Mouse (Mus musculus) Patski (cell line): ENCODE results near the gene Uhrf1bp1l. TPM values are rescaled to one million over a fixed set of nuclear protein-coding genes. Genes with fewer than 3 reads are reported as not detected.

Source experiments
- ATAC-seq: fragments of 100-300 bp; one replicate; pipeline ENCODE4 v1.8.0; 2021
- CTCF ChIA-PET: fragments of 350-600 bp; sonication (Branson Sonifier 250); formaldehyde crosslinking; loops from one replicate; lab custom pipeline; 2022; ENCODE audit warnings: inconsistent platforms; lab: Charles Lee
- POLR2A ChIA-PET: fragments of 350-600 bp; sonication (Branson Sonifier 250); formaldehyde crosslinking; loops from one replicate; lab custom pipeline; 2022; ENCODE audit warnings: antibody characterized with exemption, inconsistent platforms; lab: Charles Lee
- DNase-seq: peaks from one replicate; pipeline ENCODE4 v3.0.0-alpha.2; 2011; ENCODE audit warnings: low read depth, low spot score
- H3K27me3 ChIP-seq: fragments of 371-371 bp; one replicate; pipeline ENCODE4 v1.5.1; 2021
- CTCF ChIP-seq: fragments of 100-300 bp; IDR thresholded peaks from one replicate; pipeline ENCODE4 v1.5.1; 2021
- in situ Hi-C: fragments of 300-500 bp; cut with MboI; formaldehyde crosslinking; loops from 3 replicates; pipeline ENCODE4 v1.11.1; 2018; ENCODE audit warnings: low pct_unique_long_range_greater_than_20kb, mixed read lengths
- polyA plus RNA-seq: library from polyadenylated mRNA; unstranded; gene quantifications from one replicate; pipeline ENCODE4 v1.2.3, GENCODE M21; 2021

Gene Uhrf1bp1l
- polyA plus RNA-seq, 1 experiment from 2014 or later: 62.8 TPM

DNA sequence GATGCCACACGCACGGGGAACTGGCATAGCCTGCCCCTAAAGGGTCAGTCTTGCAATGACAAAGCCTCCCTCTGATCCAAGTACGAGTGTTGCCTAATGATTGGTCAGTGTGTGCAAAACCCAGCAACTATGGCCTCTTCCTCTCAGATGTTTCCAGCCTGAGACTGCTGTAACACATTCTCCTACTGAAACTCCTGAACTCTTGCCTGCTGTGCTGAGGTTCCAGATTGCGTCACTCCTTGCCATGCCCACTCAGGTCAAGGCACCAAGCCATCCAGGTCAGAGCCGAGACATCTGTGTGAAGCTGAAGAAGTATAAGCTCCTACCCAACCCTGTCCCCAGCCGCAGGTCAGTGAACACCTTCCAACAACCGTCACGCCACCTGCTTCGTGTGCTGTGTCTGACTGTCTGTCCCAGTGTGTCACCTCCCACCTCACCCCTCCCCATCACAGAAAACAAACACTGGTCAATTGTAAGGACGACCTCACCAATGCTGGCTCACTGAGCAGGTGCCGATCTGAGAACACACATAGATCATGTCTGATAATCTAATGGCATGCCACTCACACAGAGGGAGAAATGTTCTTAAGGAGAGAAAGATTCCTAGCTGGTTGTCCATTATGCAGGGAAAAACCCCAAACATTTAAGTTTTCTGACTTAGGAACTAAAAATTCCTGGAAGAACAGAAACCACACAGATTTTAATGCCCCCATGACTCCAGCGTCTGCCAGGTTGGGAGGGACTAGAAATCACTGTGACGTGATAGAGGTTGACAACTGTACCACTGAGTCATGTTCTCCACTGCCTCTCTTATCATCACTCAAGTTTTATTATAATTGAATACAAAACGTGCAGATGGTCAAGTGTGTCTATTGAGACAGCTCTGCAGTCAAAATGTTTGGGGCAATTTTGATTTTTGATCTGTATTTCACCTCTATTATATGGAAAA, 22.3 kb upstream of the Uhrf1bp1l start:
- DNase-seq: no peak
- ATAC-seq: no peak
- TF ChIP-seq CTCF: no peak
- no peaks in the 10 kb centered on the region for H3K27me3 ChIP-seq
- ChIA-PET POLR2A (no interaction called here), CTCF (no interaction called here)
- in situ Hi-C loops: no loop called here

DNA sequence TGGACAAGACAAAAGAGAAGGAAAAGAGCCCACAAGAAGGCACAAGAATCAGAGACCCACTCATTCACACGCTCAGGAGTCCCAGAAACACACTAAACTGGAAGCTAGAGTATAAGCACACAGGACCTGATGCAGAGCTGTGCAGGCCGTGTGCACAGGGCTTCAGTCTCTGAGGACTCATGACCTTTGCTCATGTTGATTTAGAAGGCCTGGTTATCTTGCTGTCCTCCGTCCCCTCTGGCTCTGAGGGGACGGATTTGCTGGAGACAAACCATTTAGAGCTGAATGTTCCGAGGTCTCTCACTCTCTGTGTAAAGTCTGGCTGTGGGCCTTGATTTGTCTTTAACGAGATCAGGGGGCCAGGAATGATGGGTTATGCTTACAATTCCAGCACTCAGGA, 14.4 kb upstream of the Uhrf1bp1l start:
- ChIA-PET CTCF (interaction anchor here (0.6 to 2.0 kb wide), 2 partner anchors 10 to 19 kb away, joined by 3 to 5 read pairs; no protein-coding TSS in a partner anchor), POLR2A (no interaction called here)
- in situ Hi-C loops: loop anchor here (25.0 kb wide), 1 partner anchor 307 kb away; no protein-coding TSS in a partner anchor
- no peaks in the 10 kb centered on the region for H3K27me3 ChIP-seq
- DNase-seq (no peak), ATAC-seq (no peak)
- no peak for TF ChIP-seq CTCF

DNA sequence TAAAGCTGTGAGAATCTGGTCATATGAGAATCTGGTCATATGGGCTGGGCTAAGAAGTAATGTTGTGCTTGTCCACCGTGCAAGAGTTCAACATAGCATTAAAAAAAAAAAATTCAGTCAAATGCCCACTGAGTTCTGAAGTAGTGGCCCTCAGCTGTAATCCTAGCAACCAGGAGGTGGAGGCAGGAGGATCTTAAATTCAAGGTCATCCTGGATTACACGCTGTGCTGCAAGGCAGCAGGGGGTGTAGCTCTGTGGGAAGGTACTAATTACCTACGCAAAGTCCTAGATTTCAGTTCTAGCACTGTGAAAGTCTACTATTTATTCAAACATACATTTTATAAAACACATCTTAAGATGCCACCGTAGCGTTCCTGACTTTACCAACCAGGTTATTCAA, 13.4 kb upstream of the Uhrf1bp1l start:
- DNase-seq (no peak), ATAC-seq (no peak)
- in situ Hi-C loops: loop anchor here (25.0 kb wide), 1 partner anchor 306 kb away; no protein-coding TSS in a partner anchor
- TF ChIP-seq CTCF: peak; percentile 6
- CTCF ChIA-PET: interaction anchor here (1.3 kb wide), 1 partner anchor 9 kb away, joined by 4 read pairs; no protein-coding TSS in a partner anchor
- H3K27me3 ChIP-seq: no peaks in the 10 kb centered on the region
- POLR2A ChIA-PET: no interaction called here

DNA sequence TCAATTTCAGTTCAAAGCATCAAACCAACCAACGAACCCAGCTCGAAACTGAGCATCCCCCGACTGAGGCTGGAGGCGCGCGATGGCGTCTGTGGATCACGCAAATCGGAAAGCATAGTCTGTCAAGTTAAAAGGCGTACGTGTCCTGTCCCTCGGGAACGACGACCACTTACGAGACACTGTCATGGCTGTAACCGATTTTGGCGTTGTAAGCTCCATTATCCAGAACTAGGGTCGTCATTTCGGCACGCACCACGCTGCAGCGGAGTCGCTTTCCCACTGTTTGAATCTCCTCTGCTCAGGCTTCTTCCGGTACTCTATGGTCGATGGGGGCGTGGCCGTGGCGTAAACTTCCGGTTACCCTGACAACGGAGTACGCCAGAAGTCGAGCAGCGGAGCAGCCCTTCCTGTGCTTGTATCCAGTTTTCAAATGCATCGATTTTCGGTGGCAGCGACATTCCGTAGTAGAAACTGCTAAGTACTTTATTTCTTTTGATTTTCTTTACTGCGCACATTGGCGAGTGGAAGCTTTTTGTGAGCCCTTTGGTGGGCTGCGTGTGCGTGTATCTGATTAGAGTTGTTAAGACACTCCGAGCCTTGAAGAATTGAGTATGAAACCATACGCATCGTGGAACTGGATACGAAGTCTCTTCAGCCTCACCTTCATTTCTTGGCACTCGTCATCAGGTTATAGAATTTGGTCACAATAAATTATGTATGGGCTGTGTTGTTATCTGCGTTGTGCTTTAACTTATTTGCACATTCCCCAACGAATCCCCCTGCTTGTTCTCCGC, 12.6 kb upstream of the Uhrf1bp1l start, which contains the start of gene Actr6:
Actr6 (minus strand) TSS at position 295 of the 794 bp plus-strand sequence.
- TF ChIP-seq CTCF: no peak
- ATAC-seq (peak; percentile 98), DNase-seq (no peak)
- POLR2A ChIA-PET: interaction anchor here (0.7 to 1.0 kb wide), 2 partner anchors 12 to 43 kb away, joined by 3 read pairs; partner anchors contain the start of gene Uhrf1bp1l
- CTCF ChIA-PET: interaction anchor here (1.3 kb wide), 1 partner anchor 9 kb away, joined by 4 read pairs; no protein-coding TSS in a partner anchor
- in situ Hi-C loops: loop anchor here (25.0 kb wide), 1 partner anchor 305 kb away; no protein-coding TSS in a partner anchor
- no peaks in the 10 kb centered on the region for H3K27me3 ChIP-seq

DNA sequence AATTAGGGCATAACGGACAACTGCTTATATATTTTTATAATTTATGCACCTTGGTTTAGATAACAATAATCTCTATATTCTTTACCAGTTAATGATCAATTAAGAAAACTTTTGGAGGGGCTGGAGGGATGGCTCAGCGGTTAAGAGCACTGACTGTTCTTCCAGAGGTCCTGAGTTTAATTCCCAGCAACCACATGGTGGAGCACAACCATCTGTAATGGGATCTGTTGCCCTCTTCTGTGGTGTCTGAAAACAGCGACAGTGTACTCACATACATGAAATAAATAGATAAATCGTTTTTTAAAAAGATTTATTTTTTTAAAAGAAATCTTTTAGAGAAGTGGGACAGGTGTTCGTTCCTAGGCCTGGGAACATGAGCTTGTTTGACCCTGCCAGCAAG, 7.7 kb upstream of the Uhrf1bp1l start:
- POLR2A ChIA-PET: no interaction called here
- CTCF ChIA-PET: interaction anchor here (1.0 kb wide), 1 partner anchor 86 kb away, joined by 3 read pairs; no protein-coding TSS in a partner anchor
- DNase-seq: no peak
- peaks cover 3% of the 10 kb centered on the region for H3K27me3 ChIP-seq
- no peak for ATAC-seq
- in situ Hi-C loops: loop anchor here (25.0 kb wide), 1 partner anchor 300 kb away; no protein-coding TSS in a partner anchor
- peak; percentile 40 for TF ChIP-seq CTCF

DNA sequence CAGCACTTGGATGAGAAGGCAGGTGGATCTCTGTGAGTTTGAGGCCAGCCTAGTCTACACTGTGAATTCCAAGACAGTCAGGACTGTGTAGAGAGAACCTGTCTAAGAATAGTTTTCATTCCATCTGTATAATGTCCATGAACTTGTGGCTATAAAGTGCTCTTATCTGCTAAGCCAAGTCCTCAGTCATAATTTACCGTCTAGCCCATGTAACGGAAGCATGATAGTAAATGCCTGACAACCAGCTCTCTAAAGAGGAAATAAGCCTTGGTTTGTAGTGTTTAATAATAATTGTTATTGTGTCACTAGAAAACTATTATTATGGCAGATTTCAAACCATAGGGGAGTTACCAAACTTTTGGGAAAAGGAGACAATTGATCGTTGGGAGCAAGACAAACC, 6.9 kb upstream of the Uhrf1bp1l start:
- TF ChIP-seq CTCF: no peak
- peaks cover 3% of the 10 kb centered on the region for H3K27me3 ChIP-seq
- ChIA-PET CTCF (interaction anchor here (1.0 kb wide), 1 partner anchor 85 kb away, joined by 3 read pairs; no protein-coding TSS in a partner anchor), POLR2A (interaction anchor here (1.7 kb wide), 1 partner anchor 13 kb away, joined by 3 read pairs; no protein-coding TSS in a partner anchor)
- ATAC-seq: no peak
- in situ Hi-C loops: loop anchor here (25.0 kb wide), 1 partner anchor 299 kb away; no protein-coding TSS in a partner anchor
- no peak for DNase-seq

DNA sequence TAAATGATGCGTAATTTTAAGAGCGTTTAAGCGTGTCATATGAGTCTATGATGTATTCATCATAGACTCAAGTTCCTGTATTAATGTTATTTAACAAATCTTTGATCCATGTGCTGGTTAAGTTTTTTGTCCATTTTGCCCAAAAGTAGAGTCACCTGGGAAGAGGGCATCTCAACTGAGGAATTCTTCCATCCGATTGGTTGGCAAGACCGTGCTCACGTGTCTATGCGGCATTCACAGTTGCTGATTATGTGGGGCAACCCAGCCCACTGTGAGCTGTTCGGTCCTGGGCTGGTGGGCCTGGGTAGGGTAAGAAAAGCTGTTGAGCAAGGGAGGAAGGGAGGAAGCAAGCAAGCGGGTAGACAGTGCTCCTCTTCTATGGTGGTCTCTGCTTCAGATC, 6.4 kb upstream of the Uhrf1bp1l start:
- TF ChIP-seq CTCF: no peak
- DNase-seq: no peak
- CTCF ChIA-PET: interaction anchor here (1.0 kb wide), 2 partner anchors 61 to 84 kb away, joined by 3 read pairs; no protein-coding TSS in a partner anchor
- POLR2A ChIA-PET: interaction anchor here (1.7 kb wide), 1 partner anchor 13 kb away, joined by 3 read pairs; no protein-coding TSS in a partner anchor
- ATAC-seq: no peak
- peaks cover 3% of the 10 kb centered on the region for H3K27me3 ChIP-seq
- in situ Hi-C loops: loop anchor here (25.0 kb wide), 1 partner anchor 299 kb away; no protein-coding TSS in a partner anchor

DNA sequence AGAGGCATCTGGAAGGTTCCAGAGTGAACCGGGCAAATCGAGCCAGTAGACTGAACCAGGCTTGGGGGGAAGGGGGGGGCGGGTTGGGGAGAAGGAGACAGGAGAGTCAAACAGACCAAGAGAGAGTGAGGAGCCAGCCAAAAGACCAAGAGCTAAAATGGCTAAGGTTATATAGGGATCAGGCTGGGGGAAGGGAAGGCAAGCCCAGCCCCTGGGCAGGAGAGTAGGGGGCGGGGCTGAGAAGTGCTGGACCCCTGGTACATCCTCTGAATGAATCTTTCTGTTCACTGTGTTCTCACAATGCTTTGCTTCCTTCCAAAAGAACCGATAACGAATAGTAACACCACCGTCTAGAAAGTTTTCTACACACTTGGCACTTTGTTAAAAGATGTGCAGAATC, 5.1 kb upstream of the Uhrf1bp1l start:
- in situ Hi-C loops: loop anchor here (25.0 kb wide), 1 partner anchor 298 kb away; no protein-coding TSS in a partner anchor
- CTCF ChIA-PET: no interaction called here
- TF ChIP-seq CTCF: no peak
- DNase-seq: no peak
- peaks cover 3% of the 10 kb centered on the region for H3K27me3 ChIP-seq
- no peak for ATAC-seq
- POLR2A ChIA-PET: no interaction called here

DNA sequence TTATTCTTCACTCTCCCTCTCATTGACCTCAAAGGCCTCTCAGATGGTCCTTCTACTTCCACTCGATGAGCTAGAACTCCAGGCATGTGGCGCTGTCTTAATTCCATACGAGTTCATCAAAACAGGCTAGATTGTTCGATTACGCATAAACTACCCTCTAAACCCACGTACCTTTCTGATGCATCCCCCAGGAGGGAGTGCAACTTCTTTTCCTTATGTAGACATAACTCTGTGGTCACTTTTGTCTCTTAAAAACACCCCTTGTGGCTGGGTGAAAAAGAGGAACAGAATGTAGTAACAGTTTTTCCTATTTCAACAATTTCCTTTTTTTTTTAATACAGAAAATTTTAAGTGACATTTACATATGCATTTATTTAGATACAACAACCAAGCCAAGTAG, 3.8 kb upstream of the Uhrf1bp1l start:
- in situ Hi-C loops: loop anchor here (25.0 kb wide), 1 partner anchor 296 kb away; no protein-coding TSS in a partner anchor
- ChIA-PET CTCF (interaction anchor here (0.7 to 1.0 kb wide), 3 partner anchors 9 to 14 kb away, joined by 3 to 4 read pairs (median 3); partner anchors contain the start of gene Actr6), POLR2A (interaction anchor here (0.7 kb wide), 1 partner anchor 40 kb away, joined by 3 read pairs; no protein-coding TSS in a partner anchor)
- TF ChIP-seq CTCF: no peak
- no peak for ATAC-seq
- DNase-seq: no peak
- H3K27me3 ChIP-seq: peaks cover 3% of the 10 kb centered on the region
